Mouse (Mus musculus) T-helper 17 cell (primary cell): Measurements from ENCODE around the gene Rsph3a.
"Not testable (repeated sequence)": the region's sequence is repeated elsewhere in the genome, so short reads cannot be mapped to it uniquely, and the experiment has no call there.

ENCODE experiments used
- in situ Hi-C, 2 experiments: fragments of 300-600 bp; cut with MboI, MseI; formaldehyde crosslinking; loops; 1 replicate in 1 of 2; 2 replicates in 1 of 2; pipeline ENCODE4 v1.15.1; 2025; ENCODE audit warnings: high pct_unique_total_duplicates in 2 of 2

The Rsph3a gene

GRCm38 (mm10) chr17:7927582-7928535 is 17.6 kb upstream of the Rsph3a start:
- in situ Hi-C loops: loop anchor here (5.0 kb wide), 1 partner anchor 56 kb away; no protein-coding TSS in a partner anchor

GRCm38 (mm10) chr17:7928662-7929061 is 16.8 kb upstream of the Rsph3a start:
- in situ Hi-C loops: loop anchor here (5.0 kb wide), 1 partner anchor 56 kb away; no protein-coding TSS in a partner anchor

DNA sequence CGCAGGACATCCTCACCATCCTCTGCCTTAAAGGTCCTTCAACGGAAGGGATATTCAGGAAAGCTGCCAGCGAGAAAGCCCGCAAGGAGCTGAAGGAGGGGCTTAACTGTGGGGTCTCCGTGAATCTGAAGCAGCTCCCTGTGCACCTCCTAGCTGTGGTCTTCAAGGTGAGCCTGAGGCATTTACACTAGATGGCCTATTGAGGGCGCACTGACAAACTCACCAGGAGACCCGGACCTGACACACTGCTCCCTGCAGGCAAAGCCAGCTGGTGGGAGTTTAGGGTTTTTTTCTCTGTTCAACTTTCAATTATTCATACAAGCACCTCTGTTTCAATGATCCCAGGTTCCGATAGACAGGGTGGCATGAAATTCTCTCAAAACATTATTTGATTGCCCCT is 16.1 kb upstream of the Rsph3a start:
- in situ Hi-C loops: loop anchor here (5.0 kb wide), 1 partner anchor 57 kb away; no protein-coding TSS in a partner anchor

GRCm38 (mm10) chr17:7931096-7931990 is 14.1 kb upstream of the Rsph3a start:
- in situ Hi-C loops: loop anchor here in 1 of 2 experiments (10.0 kb wide), 1 partner anchor 977 kb away; no protein-coding TSS in a partner anchor

DNA sequence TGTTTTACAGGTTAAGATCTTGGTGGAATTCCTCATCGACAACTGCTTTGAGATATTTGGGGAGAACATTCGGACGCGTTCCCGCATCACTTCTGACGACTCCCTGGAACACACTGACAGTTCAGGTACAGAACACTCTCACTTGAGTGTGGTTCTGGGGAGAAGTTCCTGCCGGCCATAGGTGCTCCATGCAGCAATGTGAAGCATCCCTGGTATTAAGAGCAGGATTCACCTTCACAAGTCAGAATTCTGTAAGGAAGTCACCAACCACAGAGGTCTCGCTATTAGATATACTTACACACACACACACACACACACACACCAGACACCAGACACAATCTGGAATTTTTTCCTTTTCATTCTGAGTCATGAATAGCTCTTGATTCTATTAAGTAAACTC is 13.3 kb upstream of the Rsph3a start:
- in situ Hi-C loops: loop anchor here in 1 of 2 experiments (10.0 kb wide), 1 partner anchor 977 kb away; no protein-coding TSS in a partner anchor

DNA sequence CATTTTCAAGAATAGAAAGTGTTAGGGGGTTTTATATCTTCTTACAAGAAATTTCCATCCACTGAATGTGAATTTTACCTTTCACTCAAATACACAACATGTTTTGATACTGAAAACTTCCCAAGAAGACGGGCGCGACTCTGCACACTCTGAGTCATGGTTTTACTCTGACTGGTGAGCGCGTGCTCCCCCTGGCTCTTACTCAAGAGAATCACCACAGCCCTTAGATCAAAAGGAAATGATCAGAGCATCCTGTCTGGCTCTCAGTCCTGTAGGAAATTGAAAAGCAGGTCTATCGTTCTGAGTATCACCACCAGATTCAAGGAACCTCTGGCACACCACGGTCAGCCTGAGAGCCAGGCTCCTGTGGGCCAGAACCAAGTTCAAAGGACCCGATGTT is 5.8 kb upstream of the Rsph3a start:
- in situ Hi-C loops: loop anchor here in 1 of 2 experiments (10.0 kb wide), 1 partner anchor 985 kb away; no protein-coding TSS in a partner anchor

GRCm38 (mm10) chr17:7946053-7946627 is 726 bp downstream of the Rsph3a start:
- in situ Hi-C loops: not testable (repeated sequence)

- in situ Hi-C loops: loop anchor here (5.0 to 25.0 kb wide), 2 partner anchors 1009 to 1189 kb away; no protein-coding TSS in a partner anchor
Observed at GRCm38 (mm10) chr17:7951333-7951732, 5.9 kb downstream of the Rsph3a start.

- in situ Hi-C loops: loop anchor here in 1 of 2 experiments (25.0 kb wide), 1 partner anchor 1195 kb away; no protein-coding TSS in a partner anchor
Observed at GRCm38 (mm10) chr17:7957242-7957641, 11.8 kb downstream of the Rsph3a start.

- in situ Hi-C loops: loop anchor here in 1 of 2 experiments (5.0 to 25.0 kb wide), 2 partner anchors 1036 to 1201 kb away; no protein-coding TSS in a partner anchor
Observed at GRCm38 (mm10) chr17:7963333-7963732, 17.9 kb downstream of the Rsph3a start.

DNA sequence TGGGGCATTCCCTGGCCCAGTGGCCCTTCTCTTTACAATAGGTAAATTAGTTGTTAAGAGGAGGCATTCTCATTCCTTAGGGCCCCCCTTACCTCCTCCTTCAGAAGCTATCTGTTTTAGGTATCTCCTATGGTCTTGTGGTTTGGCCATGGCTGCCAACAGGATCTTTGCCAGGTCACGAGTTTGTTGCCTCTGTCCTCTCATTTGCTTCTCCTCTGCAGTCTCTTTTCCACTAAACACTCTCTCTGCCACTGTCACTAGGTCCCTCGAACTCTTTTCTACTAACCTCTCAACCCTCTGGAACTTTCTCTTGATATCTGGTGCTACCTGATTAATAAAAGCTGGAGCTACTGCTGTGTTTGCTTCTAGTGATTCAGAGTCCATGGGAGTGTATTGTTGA is 19.0 kb downstream of the Rsph3a start:
- in situ Hi-C loops: loop anchor here in 1 of 2 experiments (5.0 to 25.0 kb wide), 2 partner anchors 1037 to 1202 kb away; no protein-coding TSS in a partner anchor

DNA sequence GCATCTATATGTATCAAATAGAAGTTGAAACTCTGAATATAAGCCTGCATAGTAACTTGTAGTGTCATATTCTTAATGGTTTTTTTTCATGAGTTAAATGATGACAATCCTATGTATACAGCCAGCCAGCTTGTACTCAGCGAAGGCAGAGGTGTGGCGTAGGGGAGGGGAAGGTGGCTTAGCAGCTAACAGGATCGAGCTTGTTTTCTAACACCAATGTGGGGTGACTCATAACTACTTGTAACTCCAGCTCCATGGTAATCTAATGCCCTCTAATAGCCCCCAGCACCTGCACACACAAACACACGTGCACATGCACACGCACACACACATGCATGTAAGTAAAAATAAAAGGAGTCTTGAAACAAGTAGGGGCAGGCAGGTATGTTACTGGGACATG is 23.1 kb downstream of the Rsph3a start:
- in situ Hi-C loops: loop anchor here in 1 of 2 experiments (25.0 kb wide), 1 partner anchor 1206 kb away; no protein-coding TSS in a partner anchor

- in situ Hi-C loops: loop anchor here (10.0 to 25.0 kb wide), 2 partner anchors 1207 to 1225 kb away; no protein-coding TSS in a partner anchor
Observed at GRCm38 (mm10) chr17:7969782-7970181, 24.4 kb downstream of the Rsph3a start.

GRCm38 (mm10) chr17:7983484-7983883 is 38.1 kb downstream of the Rsph3a start:
- in situ Hi-C loops: not testable (repeated sequence)

DNA sequence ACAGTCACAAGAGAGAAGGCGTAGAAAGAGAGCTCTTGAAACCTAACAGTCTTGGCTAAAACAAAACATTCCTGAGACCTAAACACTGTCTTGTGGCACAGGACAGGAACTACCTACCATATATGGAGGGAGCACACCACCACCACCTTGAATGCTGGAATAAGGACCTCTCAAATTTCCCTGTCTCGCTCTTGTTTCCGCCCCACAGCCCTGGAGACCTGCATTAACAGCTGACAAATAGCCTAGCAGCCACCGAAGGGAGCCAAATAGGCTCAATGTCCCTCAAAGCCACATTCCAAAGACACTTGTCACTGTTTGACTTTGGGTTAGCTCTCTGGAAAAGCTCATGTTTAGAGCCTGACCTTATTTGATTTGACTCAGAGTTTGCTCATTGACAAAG is 40.2 kb downstream of the Rsph3a start:
- in situ Hi-C loops: loop anchor here (5.0 kb wide), 2 partner anchors 848 to 1088 kb away; no protein-coding TSS in a partner anchor

DNA sequence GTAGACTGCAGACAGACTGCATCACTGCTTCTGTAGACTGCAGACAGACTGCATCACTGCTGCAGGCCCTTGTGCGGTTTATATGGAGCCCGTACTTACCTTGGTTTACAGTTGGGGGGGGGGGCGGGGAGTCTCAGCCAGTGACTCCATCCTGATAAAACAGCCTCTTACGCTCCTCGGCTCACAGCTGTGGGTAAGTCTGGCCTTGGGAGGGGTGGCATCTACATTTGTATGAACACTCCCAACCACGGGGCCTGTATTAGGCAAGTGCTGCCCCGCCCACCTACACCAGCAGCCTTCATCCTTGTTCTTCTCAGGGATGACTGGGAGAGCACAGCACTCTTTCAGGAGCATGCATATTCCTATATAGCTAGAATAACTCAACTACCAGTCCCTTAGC is 41.6 kb downstream of the Rsph3a start:
- in situ Hi-C loops: loop anchor here (5.0 kb wide), 2 partner anchors 850 to 1090 kb away; no protein-coding TSS in a partner anchor

DNA sequence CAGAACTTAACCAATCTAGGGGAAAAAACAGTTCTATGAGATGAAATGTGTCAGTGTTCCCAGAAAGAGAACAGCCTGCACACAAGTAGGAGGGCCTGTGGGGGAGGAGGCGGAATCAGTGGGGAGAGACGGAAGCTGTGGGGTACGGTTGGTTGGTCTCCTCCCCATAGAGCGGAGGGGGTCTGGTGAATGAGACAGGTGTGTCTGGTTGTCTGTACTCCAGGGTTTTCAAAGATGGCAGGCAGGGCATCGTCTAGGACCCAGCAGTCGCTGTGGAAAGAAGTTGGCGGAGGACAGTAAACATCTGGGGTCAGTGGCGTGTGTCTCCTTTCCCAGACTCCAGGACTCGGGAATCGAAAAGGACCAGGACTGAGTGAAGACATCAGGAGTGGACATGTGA is 57.8 kb downstream of the Rsph3a start:
- in situ Hi-C loops: loop anchor here (5.0 to 25.0 kb wide), 3 partner anchors 441 to 881 kb away; no protein-coding TSS in a partner anchor

GRCm38 (mm10) chr17:8006771-8007170 is 61.4 kb downstream of the Rsph3a start:
- in situ Hi-C loops: loop anchor here in 1 of 2 experiments (25.0 kb wide), 2 partner anchors 444 to 744 kb away; no protein-coding TSS in a partner anchor

GRCm38 (mm10) chr17:8009565-8009964 is 64.2 kb downstream of the Rsph3a start:
- in situ Hi-C loops: loop anchor here in 1 of 2 experiments (25.0 kb wide), 2 partner anchors 447 to 747 kb away; no protein-coding TSS in a partner anchor

- in situ Hi-C loops: loop anchor here in 1 of 2 experiments (25.0 kb wide), 2 partner anchors 452 to 752 kb away; no protein-coding TSS in a partner anchor
Observed at GRCm38 (mm10) chr17:8013974-8014373, 68.6 kb downstream of the Rsph3a start.
